Mouse (Mus musculus) liver, embryonic 11.5 days (tissue): Measurements from ENCODE around the gene Sec63. TPM values are rescaled to one million over a fixed set of nuclear protein-coding genes. Genes with fewer than 3 reads are reported as not detected.

Source experiments
- ATAC-seq: fragments of 200-750 bp; cut with Nextera tagmentation; replicated peaks from 2 replicates; pipeline ENCODE4 v1.8.0; 2017; ENCODE audit warnings: moderate number of reproducible peaks, mild to moderate bottlenecking, moderate TSS enrichment, moderate library complexity; ENCODE audit not compliant: low FRiP score
- DNase-seq: peaks from one replicate; pipeline ENCODE4 v3.0.0-alpha.2; 2017; ENCODE audit warnings: low spot score
- H3K27ac ChIP-seq: fragments of 300-500 bp; sonication (generic); 2 replicates; pipeline ENCODE4 v1.5.1; 2014; ENCODE audit warnings: mild to moderate bottlenecking, low read depth, low read length, control low read depth
- H3K27me3 ChIP-seq: fragments of 300-500 bp; sonication (generic); replicated peaks from 2 replicates; pipeline ENCODE4 v1.6.1; 2014; ENCODE audit warnings: low read length, mixed read lengths; ENCODE audit not compliant: control insufficient read depth, insufficient read depth
- H3K36me3 ChIP-seq: fragments of 300-500 bp; sonication (generic); 2 replicates; pipeline ENCODE4 v1.6.1; 2014; ENCODE audit warnings: mild to moderate bottlenecking, low read length, moderate library complexity, mixed read lengths; ENCODE audit not compliant: control insufficient read depth, insufficient read depth
- H3K4me1 ChIP-seq: fragments of 300-500 bp; sonication (generic); replicated peaks from 2 replicates; pipeline ENCODE4 v1.6.1; 2014; ENCODE audit warnings: low read length, mixed read lengths; ENCODE audit not compliant: control insufficient read depth, insufficient read depth
- H3K4me2 ChIP-seq: fragments of 300-500 bp; sonication (generic); 2 replicates; pipeline ENCODE4 v1.6.1; 2014; ENCODE audit warnings: mild to moderate bottlenecking, control low read depth, moderate library complexity
- H3K4me3 ChIP-seq: fragments of 300-500 bp; sonication (generic); 2 replicates; pipeline ENCODE4 v1.5.1; 2014; ENCODE audit warnings: low read depth, low read length, control low read depth
- H3K9ac ChIP-seq: fragments of 300-500 bp; sonication (generic); 2 replicates; pipeline ENCODE4 v1.6.1; 2014; ENCODE audit warnings: low read depth, low read length, control low read depth
- H3K9me3 ChIP-seq: fragments of 300-500 bp; sonication (generic); 2 replicates; pipeline ENCODE4 v1.6.1; 2016; ENCODE audit warnings: low read length, inconsistent platforms, mixed read lengths; ENCODE audit not compliant: control insufficient read depth
- WGBS: fragments of 180-500 bp; shearing (Covaris S2); extraction: QIAGEN DNeasy Blood & Tissue Kit; methylation state at CpG from one replicate; pipeline ENCODE4 v1.1.7; 2014; 5-methylcytosine and 5-hydroxymethylcytosine counted together
- polyA plus RNA-seq: library from polyadenylated mRNA; unstranded; fragments of >200 nt; fragmentation: Nextera tagmentation; extraction: Ambion mirVana; gene quantifications from 2 replicates; pipeline ENCODE4 v1.2.1, GENCODE M21; 2014

Gene Sec63
- polyA plus RNA-seq, 1 experiment from 2014 or later, result 14.2 TPM

- DNase-seq (no peak), ATAC-seq (no peak)
- Histone ChIP-seq H3K9ac (no peak overlapping the region), H3K4me3 (no peak overlapping the region), H3K36me3 (peaks cover 8% of the 10 kb centered on the region), H3K4me2 (no peak overlapping the region), H3K4me1 (no peaks in the 10 kb centered on the region), H3K9me3 (no peaks in the 10 kb centered on the region), H3K27ac (no peak overlapping the region), H3K27me3 (no peaks in the 10 kb centered on the region)
- WGBS, result 92% methylated on average over 2 of the region's 2 CpGs
Observed at GRCm38 (mm10) chr10:42838736-42839135, 77.4 kb downstream of the Sec63 start.

- WGBS, result 92% methylated on average over 11 of the region's 11 CpGs
- DNase-seq, result no peak
- Histone ChIP-seq H3K4me2 (no peak overlapping the region), H3K27me3 (no peaks in the 10 kb centered on the region), H3K4me1 (no peaks in the 10 kb centered on the region), H3K36me3 (peaks cover 2% of the 10 kb centered on the region), H3K4me3 (no peak overlapping the region), H3K27ac (no peak overlapping the region), H3K9me3 (no peaks in the 10 kb centered on the region), H3K9ac (no peak overlapping the region)
- ATAC-seq, result no peak
Observed at GRCm38 (mm10) chr10:42840036-42840435, 78.7 kb downstream of the Sec63 start.

DNA sequence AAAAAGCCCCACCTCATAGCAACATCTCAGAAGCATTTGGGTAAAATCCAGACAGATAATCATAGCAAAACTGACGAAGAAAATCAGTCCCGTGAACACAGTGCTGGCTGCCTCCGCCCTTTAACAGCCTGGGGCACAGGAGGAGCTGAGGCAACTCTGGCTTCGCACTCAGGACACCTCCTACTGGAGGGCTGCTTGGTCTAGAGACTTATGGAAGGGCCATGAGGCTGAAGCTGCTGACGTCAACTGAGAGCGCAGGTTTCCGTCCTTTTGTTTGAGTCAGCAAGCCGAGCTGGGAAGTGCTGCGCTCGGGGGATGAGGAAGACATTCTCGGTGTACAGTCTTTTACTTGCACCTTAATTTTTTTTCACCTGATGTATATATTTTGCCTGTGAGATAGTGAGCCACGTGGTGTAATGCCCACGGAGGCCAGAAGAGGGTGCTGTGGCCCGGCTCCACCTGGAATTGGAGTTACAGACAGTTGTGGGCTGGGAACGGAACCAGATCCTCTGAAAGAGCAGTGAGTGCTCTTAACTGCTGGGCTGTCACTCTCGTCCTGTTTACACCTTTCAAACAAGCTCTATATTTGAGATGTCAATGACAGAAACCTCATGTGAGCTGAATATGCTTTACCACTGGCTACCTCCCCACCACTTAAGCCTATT lies 80.4 kb downstream of the Sec63 start:
- no peaks in the 10 kb centered on the region for H3K36me3 ChIP-seq
- H3K4me1 ChIP-seq, result no peaks in the 10 kb centered on the region
- ATAC-seq (no peak), DNase-seq (peak; percentile 51)
- H3K4me2 ChIP-seq, result no peak overlapping the region
- no peaks in the 10 kb centered on the region for H3K9me3 ChIP-seq
- H3K4me3 ChIP-seq, result no peak overlapping the region
- H3K27ac ChIP-seq, result no peak overlapping the region
- H3K9ac ChIP-seq, result no peak overlapping the region
- H3K27me3 ChIP-seq, result no peaks in the 10 kb centered on the region
- WGBS, result 53% methylated on average over 16 of the region's 16 CpGs

- Histone ChIP-seq H3K4me2 (no peak overlapping the region), H3K9ac (no peak overlapping the region), H3K27ac (no peak overlapping the region), H3K27me3 (no peaks in the 10 kb centered on the region), H3K4me3 (no peak overlapping the region), H3K36me3 (no peaks in the 10 kb centered on the region), H3K4me1 (no peaks in the 10 kb centered on the region), H3K9me3 (no peaks in the 10 kb centered on the region)
- DNase-seq (peak; percentile 69), ATAC-seq (peak; percentile 49; the same call in 1 of the 2 replicates)
- whole genome bisulfite sequencing, result 13% methylated on average over 9 of the region's 9 CpGs
Observed at GRCm38 (mm10) chr10:42842358-42842757, 81.1 kb downstream of the Sec63 start.

DNA sequence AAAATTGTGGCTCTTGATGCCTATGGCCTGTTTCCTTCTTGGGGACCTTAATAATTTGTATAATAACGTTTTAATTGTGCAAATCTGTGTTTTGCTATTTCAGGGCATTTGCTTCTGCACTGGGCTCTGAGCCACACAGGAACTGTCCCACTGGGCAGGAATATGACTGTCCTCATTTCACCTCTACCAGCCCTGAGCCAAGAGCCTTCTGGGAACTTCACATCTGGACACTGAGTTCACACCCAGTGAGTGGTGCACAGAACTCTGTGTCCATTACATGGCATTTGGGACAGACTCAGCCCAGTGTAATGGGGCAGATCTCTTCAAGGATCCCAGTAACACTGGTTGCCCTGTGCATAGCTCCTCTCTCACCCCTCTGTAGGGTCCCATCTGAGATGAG lies 82.1 kb downstream of the Sec63 start:
- DNase-seq, result no peak
- no peaks in the 10 kb centered on the region for H3K4me1 ChIP-seq
- ATAC-seq, result no peak
- no peak overlapping the region for H3K27ac ChIP-seq
- 47% methylated on average over 1 of the region's 1 CpGs for whole genome bisulfite sequencing
- no peaks in the 10 kb centered on the region for H3K27me3 ChIP-seq
- no peaks in the 10 kb centered on the region for H3K9me3 ChIP-seq
- no peak overlapping the region for H3K4me2 ChIP-seq
- H3K36me3 ChIP-seq, result no peaks in the 10 kb centered on the region
- H3K4me3 ChIP-seq, result no peak overlapping the region
- H3K9ac ChIP-seq, result no peak overlapping the region

GRCm38 (mm10) chr10:42845480-42845879 lies 84.2 kb downstream of the Sec63 start:
- ATAC-seq (no peak), DNase-seq (no peak)
- no peaks in the 10 kb centered on the region for H3K27me3 ChIP-seq
- H3K9ac ChIP-seq, result no peak overlapping the region
- H3K36me3 ChIP-seq, result no peaks in the 10 kb centered on the region
- no peak overlapping the region for H3K27ac ChIP-seq
- H3K9me3 ChIP-seq, result no peaks in the 10 kb centered on the region
- H3K4me1 ChIP-seq, result no peaks in the 10 kb centered on the region
- no peak overlapping the region for H3K4me3 ChIP-seq
- H3K4me2 ChIP-seq, result no peak overlapping the region
- 43% methylated on average over 1 of the region's 1 CpGs for WGBS

DNA sequence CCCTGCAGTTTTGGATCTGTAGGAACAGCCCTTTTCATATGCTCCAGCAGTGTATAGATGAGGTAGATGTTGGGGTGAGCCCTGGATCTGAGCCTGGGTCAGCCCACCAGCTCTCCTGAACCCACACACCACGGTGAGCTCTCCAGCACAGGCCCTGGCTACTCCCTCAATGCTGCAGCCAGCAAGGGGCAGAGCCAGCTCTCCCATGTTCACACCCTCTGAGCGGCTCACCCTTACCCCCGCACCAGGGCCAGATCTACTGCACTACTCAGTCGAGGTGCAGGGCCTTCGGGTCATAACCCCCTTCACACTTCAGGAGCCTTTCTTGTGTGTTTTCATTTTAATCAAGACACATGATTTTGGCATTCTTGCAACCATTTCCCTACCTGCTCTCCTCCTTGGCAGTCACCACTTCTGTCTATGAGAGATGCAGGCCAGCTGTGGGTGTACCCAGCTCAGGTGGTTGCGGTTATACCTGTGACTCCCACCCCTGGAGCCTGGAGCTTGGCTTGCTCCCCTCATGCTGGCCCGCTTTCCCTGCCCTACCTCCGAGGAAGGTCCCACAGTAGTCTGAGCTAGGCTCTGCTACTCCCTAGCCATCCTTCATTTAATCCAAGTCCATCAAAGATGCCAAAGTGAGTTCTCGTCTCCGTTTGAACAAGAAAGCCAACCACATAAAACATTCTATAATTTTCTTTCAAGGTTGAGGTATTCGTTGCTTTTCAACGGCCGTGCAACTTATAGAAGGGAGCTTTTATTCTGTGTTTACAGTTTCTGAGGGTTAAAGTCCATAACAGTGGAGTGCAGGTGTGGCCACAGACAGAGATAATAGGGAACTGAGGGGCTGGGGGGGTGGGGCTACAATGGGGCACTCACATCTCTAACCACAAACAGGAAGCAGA lies 87.1 kb downstream of the Sec63 start:
- Histone ChIP-seq H3K9me3 (no peaks in the 10 kb centered on the region), H3K4me3 (no peak overlapping the region), H3K9ac (no peak overlapping the region), H3K4me1 (no peaks in the 10 kb centered on the region), H3K36me3 (no peaks in the 10 kb centered on the region), H3K27me3 (no peaks in the 10 kb centered on the region), H3K27ac (no peak overlapping the region), H3K4me2 (no peak overlapping the region)
- 80% methylated on average over 13 of the region's 13 CpGs for WGBS
- ATAC-seq, result no peak
- DNase-seq, result no peak

DNA sequence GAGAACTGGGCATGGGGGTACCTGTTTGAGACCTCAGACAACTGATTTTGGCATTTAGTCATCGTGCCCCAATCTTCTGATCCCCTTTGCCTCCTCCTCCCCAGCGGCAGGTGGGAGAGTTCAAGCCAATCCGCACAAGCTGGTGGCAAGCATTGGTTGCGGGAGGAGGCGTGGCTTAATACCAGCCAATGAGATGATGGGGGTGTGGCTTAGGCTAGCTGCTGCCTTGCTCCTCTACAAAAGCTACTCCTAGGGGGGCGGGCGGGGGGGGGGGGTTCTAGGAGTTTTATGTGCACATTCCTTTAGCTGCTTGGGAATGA lies 87.7 kb downstream of the Sec63 start:
- Histone ChIP-seq H3K27ac (no peak overlapping the region), H3K9me3 (no peaks in the 10 kb centered on the region), H3K4me2 (no peak overlapping the region), H3K27me3 (no peaks in the 10 kb centered on the region), H3K9ac (no peak overlapping the region), H3K4me1 (no peaks in the 10 kb centered on the region), H3K4me3 (no peak overlapping the region), H3K36me3 (no peaks in the 10 kb centered on the region)
- DNase-seq (no peak), ATAC-seq (no peak)
- 74% methylated on average over 7 of the region's 7 CpGs for WGBS

DNA sequence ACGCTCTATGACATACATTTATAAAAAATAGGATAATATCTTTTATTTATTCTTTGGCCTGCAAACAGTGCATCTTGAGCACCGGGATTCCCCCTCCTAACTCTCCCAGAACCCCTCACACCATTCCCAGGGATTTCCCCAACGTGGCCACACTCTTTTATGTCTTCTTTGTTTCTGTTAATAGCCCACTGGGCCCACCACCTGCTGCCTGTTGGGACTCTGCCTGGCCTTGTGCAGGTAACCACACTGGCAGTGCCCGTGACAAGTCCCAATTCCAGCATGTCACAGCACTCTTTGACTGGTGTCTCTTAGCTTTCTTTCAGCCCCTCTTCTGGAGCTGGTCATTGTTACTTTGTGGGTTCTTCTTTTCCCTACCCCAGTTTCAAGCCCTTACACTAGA lies 93.5 kb downstream of the Sec63 start:
- no peak overlapping the region for H3K27ac ChIP-seq
- ATAC-seq, result no peak

More for the DNA sequence above, 93.5 kb downstream of the Sec63 start:
- H3K4me1 ChIP-seq, result no peaks in the 10 kb centered on the region
- H3K4me3 ChIP-seq, result no peak overlapping the region
- 64% methylated on average over 4 of the region's 4 CpGs for WGBS
- H3K9me3 ChIP-seq, result no peaks in the 10 kb centered on the region
- no peak for DNase-seq
- H3K9ac ChIP-seq, result no peak overlapping the region
- no peaks in the 10 kb centered on the region for H3K36me3 ChIP-seq
- no peak overlapping the region for H3K4me2 ChIP-seq
- no peaks in the 10 kb centered on the region for H3K27me3 ChIP-seq
